Mouse (Mus musculus): ENCODE results near the gene Mvp.

GRCm38 (mm10) chr7:127030172-127030571, 15.8 kb upstream of the Mvp start:
- TF ChIP-seq CTCF (IDR thresholded peaks at IDR 0.05; ENCODE audit: borderline replicate concordance, control insufficient read depth, extremely low read depth, insufficient read depth, low read length, poor library complexity) (no peak), POLR2A (IDR thresholded peaks at IDR 0.05; ENCODE audit: control insufficient read depth, extremely low read depth, insufficient read depth, low read length, poor library complexity) (no peak)
